In genomic region chr2:74760146-74760545, GRCm38 (mm10) we compare ENCODE assay signal across 30 mouse cellular contexts. TPM values are rescaled to one million over a fixed set of nuclear protein-coding genes. Genes with fewer than 3 reads are reported as not detected.
DNase-seq lines count a peak whose midpoint lies in the region; ATAC-seq lines count a peak whose summit lies in the region.
"Had no signal": no experiment of that assay in that cellular context is flagged by ENCODE, and none has a peak within 500 bp of the region (broad histone marks: within the 10 kb centered on the region; RNA-seq: fewer than 3 reads in every experiment).

No protein-coding gene starts in this region.

- H3K9ac ChIP-seq in intestine, embryonic 14.5 days (ENCODE audit: low read length), result no peak overlapping the region
- H3K9ac ChIP-seq in intestine, embryonic 16.5 days (ENCODE audit: low read depth, low read length), result no peak overlapping the region
- H3K9ac ChIP-seq: embryonic facial prominence, embryonic 12.5 days; embryonic facial prominence, embryonic 15.5 days; forebrain, postnatal 0 days; heart, embryonic 13.5 days; hindbrain, embryonic 14.5 days had no signal

- no peaks in the 10 kb centered on the region for H3K36me3 ChIP-seq in intestine, embryonic 14.5 days (ENCODE audit: control insufficient read depth, insufficient read depth, low read length)
- no peaks in the 10 kb centered on the region for H3K36me3 ChIP-seq in intestine, embryonic 16.5 days (ENCODE audit: control insufficient read depth, insufficient read depth, low read length)
- H3K36me3 ChIP-seq: embryonic facial prominence, embryonic 12.5 days; embryonic facial prominence, embryonic 15.5 days; heart, embryonic 10.5 days; heart, embryonic 13.5 days had no signal

- no peak overlapping the region for H3K4me2 ChIP-seq in intestine, embryonic 14.5 days (ENCODE audit: low read length)
- H3K4me2 ChIP-seq in intestine, embryonic 16.5 days (ENCODE audit: low read depth, low read length), result no peak overlapping the region
- H3K4me2 ChIP-seq: embryonic facial prominence, embryonic 12.5 days; embryonic facial prominence, embryonic 15.5 days; heart, embryonic 13.5 days; hindbrain, embryonic 14.5 days had no signal

- H3K27me3 ChIP-seq in intestine, embryonic 14.5 days (replicated peaks; ENCODE audit: control insufficient read depth, insufficient read depth, low read length), result peaks cover 73% of the 10 kb centered on the region
- peaks cover 46% of the 10 kb centered on the region for H3K27me3 ChIP-seq in intestine, embryonic 16.5 days (replicated peaks; ENCODE audit: control insufficient read depth, insufficient read depth, low read length)

- 0% methylated on average over 1 of the region's 1 CpGs for WGBS in intestine, embryonic 14.5 days
- WGBS in intestine, embryonic 16.5 days, result 14% methylated on average over 1 of the region's 1 CpGs

- no peak overlapping the region for H3K27ac ChIP-seq in intestine, embryonic 14.5 days (ENCODE audit: low read depth)
- no peak overlapping the region for H3K27ac ChIP-seq in intestine, embryonic 16.5 days (ENCODE audit: low read length)
- H3K27ac ChIP-seq: embryonic facial prominence, embryonic 12.5 days; embryonic facial prominence, embryonic 15.5 days; heart, embryonic 10.5 days; heart, embryonic 13.5 days; hindbrain, embryonic 14.5 days; hindbrain, postnatal 0 days had no signal

- H3K4me1 ChIP-seq in intestine, embryonic 14.5 days (replicated peaks; ENCODE audit: control insufficient read depth, insufficient read depth, low read length), result peaks cover 16% of the 10 kb centered on the region
- peaks cover 7% of the 10 kb centered on the region for H3K4me1 ChIP-seq in intestine, embryonic 16.5 days (ENCODE audit: control insufficient read depth, insufficient read depth, low read length)

- ATAC-seq in intestine, embryonic 14.5 days (replicated peaks; ENCODE audit: low FRiP score, low TSS enrichment, low read depth), result no peak
- ATAC-seq in intestine, embryonic 16.5 days, result no peak
- ATAC-seq: activated CD4-positive, CD25-positive, alpha-beta regulatory T cell, adult 4 months; forebrain, embryonic 14.5 days; forebrain, postnatal 0 days; hindbrain, postnatal 0 days had no signal

- H3K4me3 ChIP-seq in intestine, embryonic 14.5 days (ENCODE audit: low read depth, low read length), result no peak overlapping the region
- H3K4me3 ChIP-seq in intestine, embryonic 16.5 days (ENCODE audit: low read length), result no peak overlapping the region
- H3K4me3 ChIP-seq: embryonic facial prominence, embryonic 12.5 days; embryonic facial prominence, embryonic 15.5 days; heart, embryonic 10.5 days; heart, embryonic 13.5 days had no signal

- no peaks in the 10 kb centered on the region for H3K9me3 ChIP-seq in intestine, embryonic 14.5 days (ENCODE audit: control insufficient read depth, low read length)
- H3K9me3 ChIP-seq in intestine, embryonic 16.5 days (ENCODE audit: control insufficient read depth, low read length), result no peaks in the 10 kb centered on the region
- H3K9me3 ChIP-seq: embryonic facial prominence, embryonic 12.5 days; embryonic facial prominence, embryonic 15.5 days; heart, embryonic 10.5 days; heart, embryonic 13.5 days had no signal

- DNase-seq in intestine, embryonic 14.5 days (ENCODE audit: low spot score), result peak; percentile 50
- peak; percentile 44 for DNase-seq in embryo, embryonic 10 days (ENCODE audit: low spot score)
- peak; percentile 52 for DNase-seq in embryo, embryonic 9.5 days (ENCODE audit: extremely low spot score)
- peak; percentile 51 for DNase-seq in mesoderm, embryonic 11.5 days (ENCODE audit: low read depth, low spot score)
- DNase-seq in right cerebral cortex, postnatal 14 days, result no peak
- no peak for DNase-seq in spleen, postnatal 4 days (ENCODE audit: low spot score in 2 of 2)
- DNase-seq: adrenal gland, adult 8-10 months; adrenal gland, postnatal 25 days; cerebellum, adult 11-12 months; cerebellum, adult 8-10 months; cerebellum, postnatal 10 days; cerebellum, postnatal 36 days; forebrain, postnatal 0 days; gastrocnemius, postnatal 25 days; heart, adult 18-20 months; heart, postnatal 14 days; heart, postnatal 4 days had no signal

RNA-seq across cellular contexts. Expression of gene Hoxd1, which starts 2.6 kb away (rescaled TPM):
- polyA plus RNA-seq in intestine, embryonic 14.5 days (2014; fragmentation: Nextera tagmentation; extraction: Ambion mirVana), result 0.62 TPM in 1 of 2 replicates, not detected in the other
- polyA plus RNA-seq in intestine, embryonic 16.5 days (2015; fragmentation: Nextera tagmentation; extraction: Ambion mirVana), result 0.10 and 0.11 TPM in 2 replicates
- polyA plus RNA-seq: activated CD4-positive, CD25-positive, alpha-beta regulatory T cell, adult 4 months; forebrain, embryonic 11.5 days; forebrain, embryonic 14.5 days; forebrain, postnatal 0 days; heart, embryonic 13.5 days; heart, embryonic 16.5 days had no signal

RNA-seq across cellular contexts. Expression of gene Gm28230, which starts 33.6 kb away (rescaled TPM):
- 0.38 and 0.66 TPM in 2 replicates for polyA plus RNA-seq in intestine, embryonic 14.5 days (2014; fragmentation: Nextera tagmentation; extraction: Ambion mirVana)
- 0.24 TPM in 1 of 2 replicates, not detected in the other for polyA plus RNA-seq in intestine, embryonic 16.5 days (2015; fragmentation: Nextera tagmentation; extraction: Ambion mirVana)
- polyA plus RNA-seq: activated CD4-positive, CD25-positive, alpha-beta regulatory T cell, adult 4 months; cortical plate, adult 2 months; embryonic facial prominence, embryonic 12.5 days; forebrain, embryonic 11.5 days; forebrain, embryonic 14.5 days; forebrain, postnatal 0 days; frontal cortex, adult 2 months; heart, embryonic 16.5 days had no signal

RNA-seq across cellular contexts. Expression of gene Hoxd4, which starts 48.4 kb away (rescaled TPM):
- polyA plus RNA-seq in intestine, embryonic 14.5 days (2014; fragmentation: Nextera tagmentation; extraction: Ambion mirVana), result 1.6 and 2.9 TPM in 2 replicates
- polyA plus RNA-seq in intestine, embryonic 16.5 days (2015; fragmentation: Nextera tagmentation; extraction: Ambion mirVana), result 0.91 and 0.95 TPM in 2 replicates
- polyA plus RNA-seq: activated CD4-positive, CD25-positive, alpha-beta regulatory T cell, adult 4 months; cortical plate, adult 2 months; forebrain, embryonic 11.5 days; forebrain, embryonic 14.5 days; forebrain, postnatal 0 days; frontal cortex, adult 2 months; heart, embryonic 13.5 days had no signal

RNA-seq across cellular contexts. Expression of gene Hoxd3, which starts 48.4 kb away (rescaled TPM):
- 27.6 and 27.8 TPM in 2 replicates for polyA plus RNA-seq in intestine, embryonic 14.5 days (2014; fragmentation: Nextera tagmentation; extraction: Ambion mirVana)
- polyA plus RNA-seq in intestine, embryonic 16.5 days (2015; fragmentation: Nextera tagmentation; extraction: Ambion mirVana), result 13.4 and 15.1 TPM in 2 replicates
- polyA plus RNA-seq: activated CD4-positive, CD25-positive, alpha-beta regulatory T cell, adult 4 months; cortical plate, adult 2 months; forebrain, embryonic 14.5 days; forebrain, postnatal 0 days; frontal cortex, adult 2 months had no signal

RNA-seq across cellular contexts. Expression of gene Hoxd8, which starts 55.7 kb away (rescaled TPM):
- polyA plus RNA-seq in intestine, embryonic 14.5 days (2014; fragmentation: Nextera tagmentation; extraction: Ambion mirVana), result 6.1 and 8.4 TPM in 2 replicates
- polyA plus RNA-seq in intestine, embryonic 16.5 days (2015; fragmentation: Nextera tagmentation; extraction: Ambion mirVana), result 3.1 TPM in 2 replicates
- polyA plus RNA-seq: activated CD4-positive, CD25-positive, alpha-beta regulatory T cell, adult 4 months; cortical plate, adult 2 months; forebrain, embryonic 11.5 days; hindbrain, postnatal 0 days had no signal

Comparison
In these comparisons a context has a peak if more than half of its experiments do, and no peak if none do; other contexts are left out.
1. DNase-seq: peak in intestine, embryonic 14.5 days (single experiment), embryo, embryonic 10 days (single experiment), embryo, embryonic 9.5 days (single experiment) and mesoderm, embryonic 11.5 days (single experiment); none in right cerebral cortex, postnatal 14 days (single experiment) and spleen, postnatal 4 days (0 of 2).